ENCODE assay signal across 7 mouse cellular contexts in the genomic region with DNA sequence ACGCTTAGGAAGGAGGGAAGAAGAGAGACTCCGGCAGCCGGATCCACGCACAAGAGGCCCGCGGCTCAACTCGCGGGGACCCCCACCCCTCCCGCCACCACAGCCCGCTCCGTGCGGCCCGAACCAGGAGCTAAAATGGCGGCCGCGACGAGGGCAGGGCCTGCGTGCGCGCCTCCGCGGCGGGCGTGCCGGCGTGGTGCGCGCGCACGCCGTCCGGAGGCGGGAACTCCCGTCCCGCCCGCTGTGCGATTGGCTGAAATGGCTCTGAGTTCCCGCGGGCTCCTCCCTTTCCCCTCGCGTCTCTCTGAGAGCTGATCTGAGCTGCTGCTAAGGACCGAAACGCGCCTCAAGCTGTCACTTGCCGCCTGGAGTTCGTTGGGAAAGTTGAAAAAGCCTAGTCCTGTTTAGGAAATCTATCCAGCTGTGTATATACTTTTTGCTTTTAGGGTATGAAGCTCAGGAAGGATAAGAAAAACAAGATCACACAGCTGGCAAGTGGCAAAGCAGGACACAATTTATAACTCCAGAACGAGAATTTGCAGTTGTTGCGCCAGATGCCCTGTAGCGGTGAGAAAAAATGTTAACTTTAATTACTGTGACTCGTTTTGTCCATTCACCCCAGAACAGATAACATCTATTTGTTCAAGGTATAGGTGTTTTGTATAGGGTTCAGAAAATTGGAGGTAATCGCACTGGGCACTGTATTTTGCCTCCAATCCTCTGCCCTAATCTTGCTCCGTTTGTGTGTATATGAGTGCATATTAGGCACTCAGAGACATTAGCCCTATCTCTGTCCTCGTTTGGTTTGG. TPM values are rescaled to one million over a fixed set of nuclear protein-coding genes. Genes with fewer than 3 reads are reported as not detected.
A peak's percentile ranks its signal among the peaks of the same experiment; 100 is the strongest.
DNase-seq lines count a peak whose midpoint lies in the region; ATAC-seq lines count a peak whose summit lies in the region.

A gene (minus strand): TSS at position 144 of the 809 bp plus-strand sequence.

- peak; percentile 92 for DNase-seq in adrenal gland, postnatal 25 days
- DNase-seq in heart, adult 11 months, result peak; percentile 100
- DNase-seq in kidney, adult 18-20 months, result peak; percentile 92
- peak; percentile 92 for DNase-seq in limb, embryonic 11.5 days (ENCODE audit: low spot score)
- DNase-seq in midbrain, embryonic 14.5 days, result peak; percentile 98
- peak; percentile 83 to 88 for DNase-seq in spleen, adult 18-20 months

- peak within 1 kb of the TSS; percentile 97 for H3K4me3 ChIP-seq in embryonic facial prominence, embryonic 12.5 days
- peak within 1 kb of the TSS; percentile 95 for H3K4me3 ChIP-seq in limb, embryonic 11.5 days (ENCODE audit: low read depth, low read length)
- H3K4me3 ChIP-seq in midbrain, embryonic 14.5 days (replicated peaks; ENCODE audit: low read depth, low read length), result peak within 1 kb of the TSS; percentile 98

- H3K9ac ChIP-seq in embryonic facial prominence, embryonic 12.5 days, result peak within 1 kb of the TSS; percentile 99
- H3K9ac ChIP-seq in limb, embryonic 11.5 days (ENCODE audit: low read length), result peak within 1 kb of the TSS; percentile 100
- peak within 1 kb of the TSS; percentile 98 for H3K9ac ChIP-seq in midbrain, embryonic 14.5 days (replicated peaks; ENCODE audit: low read length)

- WGBS in embryonic facial prominence, embryonic 12.5 days, result 1% methylated on average over 52 of the region's 53 CpGs
- WGBS in limb, embryonic 11.5 days, result 1% methylated on average over 49 of the region's 53 CpGs
- 2% methylated on average over 53 of the region's 53 CpGs for whole genome bisulfite sequencing in midbrain, embryonic 14.5 days

- no peaks in the 10 kb centered on the region for H3K27me3 ChIP-seq in embryonic facial prominence, embryonic 12.5 days
- no peaks in the 10 kb centered on the region for H3K27me3 ChIP-seq in limb, embryonic 11.5 days (ENCODE audit: control insufficient read depth, insufficient read depth, low read length)
- H3K27me3 ChIP-seq in midbrain, embryonic 14.5 days (ENCODE audit: control insufficient read depth, insufficient read depth, low read length), result no peaks in the 10 kb centered on the region

- peak within 1 kb of the TSS; percentile 61 for H3K4me2 ChIP-seq in embryonic facial prominence, embryonic 12.5 days (replicated peaks)
- H3K4me2 ChIP-seq in limb, embryonic 11.5 days (ENCODE audit: low read depth, severe bottlenecking), result peak within 1 kb of the TSS; percentile 75
- H3K4me2 ChIP-seq in midbrain, embryonic 14.5 days (ENCODE audit: low read length), result peak within 1 kb of the TSS; percentile 81

- peaks cover 13% of the 10 kb centered on the region for H3K4me1 ChIP-seq in embryonic facial prominence, embryonic 12.5 days
- peaks cover 4% of the 10 kb centered on the region for H3K4me1 ChIP-seq in limb, embryonic 11.5 days (ENCODE audit: control insufficient read depth, insufficient read depth, low read length)
- H3K4me1 ChIP-seq in midbrain, embryonic 14.5 days (ENCODE audit: control insufficient read depth, insufficient read depth, low read length), result peaks cover 27% of the 10 kb centered on the region

- peak; percentile 94 for ATAC-seq in embryonic facial prominence, embryonic 12.5 days (ENCODE audit: insufficient number of reproducible peaks, insufficient read depth, low FRiP score, low TSS enrichment)
- peak; percentile 95 for ATAC-seq in limb, embryonic 11.5 days (ENCODE audit: insufficient number of reproducible peaks, low FRiP score, low TSS enrichment, low read depth)
- peak; percentile 96 for ATAC-seq in midbrain, embryonic 14.5 days (ENCODE audit: low FRiP score, low TSS enrichment)

- H3K9me3 ChIP-seq in embryonic facial prominence, embryonic 12.5 days, result no peaks in the 10 kb centered on the region
- H3K9me3 ChIP-seq in limb, embryonic 11.5 days (ENCODE audit: control insufficient read depth, low read length), result no peaks in the 10 kb centered on the region
- no peaks in the 10 kb centered on the region for H3K9me3 ChIP-seq in midbrain, embryonic 14.5 days (ENCODE audit: control insufficient read depth, low read length)

- H3K27ac ChIP-seq in embryonic facial prominence, embryonic 12.5 days, result peak within 1 kb of the TSS; percentile 94
- H3K27ac ChIP-seq in limb, embryonic 11.5 days (replicated peaks; ENCODE audit: low read depth, low read length), result peak within 1 kb of the TSS; percentile 88
- peak within 1 kb of the TSS; percentile 93 for H3K27ac ChIP-seq in midbrain, embryonic 14.5 days (replicated peaks; ENCODE audit: low read depth, low read length)

- no peaks in the 10 kb centered on the region for H3K36me3 ChIP-seq in embryonic facial prominence, embryonic 12.5 days
- H3K36me3 ChIP-seq in limb, embryonic 11.5 days (ENCODE audit: control insufficient read depth, insufficient read depth, low read length), result no peaks in the 10 kb centered on the region
- H3K36me3 ChIP-seq in midbrain, embryonic 14.5 days (ENCODE audit: control insufficient read depth, insufficient read depth, low read length), result no peaks in the 10 kb centered on the region

RNA-seq across cellular contexts. Expression of the gene that starts here (rescaled TPM):
- 114 and 131 TPM in 2 replicates for total RNA-seq in adrenal gland, postnatal 25 days (2021)
- 185 and 191 TPM in 2 replicates for polyA plus RNA-seq in embryonic facial prominence, embryonic 12.5 days (2016; fragmentation: Nextera tagmentation; extraction: Ambion mirVana)
- 111 and 114 TPM in 2 replicates for polyA plus RNA-seq in limb, embryonic 11.5 days (2014; fragmentation: Nextera tagmentation; extraction: Ambion mirVana)
- 84.0 and 87.5 TPM in 2 replicates for polyA plus RNA-seq in midbrain, embryonic 14.5 days (2014; fragmentation: Nextera tagmentation; extraction: Ambion mirVana)

Comparison
In these comparisons a context has a peak if more than half of its experiments do, and no peak if none do; other contexts are left out.
1. Peak in every context shown above with its lines: DNase-seq, ATAC-seq, H3K4me3 ChIP-seq and H3K27ac ChIP-seq.